Mouse (Mus musculus) embryonic fibroblast, embryonic 13.5 days (primary cell): ENCODE measurements at regions not wholly inside any gene's neighbourhood (a gene's known extent, or its start where the extent isn't known, plus 50 kb on each side); places are given as distances from the start of the nearest gene placed in this dataset.
"Not testable (repeated sequence)": the region's sequence is repeated elsewhere in the genome, so short reads cannot be mapped to it uniquely, and the experiment has no call there.

Experiments used
- H3K27ac ChIP-seq: 2 replicates; pipeline ENCODE4 v1.5.1; 2012; ENCODE audit warnings: low read length, control low read depth, inconsistent platforms; ENCODE audit not compliant: insufficient read depth
- H3K4me1 ChIP-seq: 2 replicates; pipeline ENCODE4 v1.6.1; 2011; ENCODE audit warnings: low read length; ENCODE audit not compliant: control insufficient read depth, insufficient read depth
- H3K4me3 ChIP-seq: 2 replicates; pipeline ENCODE4 v1.5.1; 2011; ENCODE audit warnings: mild to moderate bottlenecking, control low read depth, low read length; ENCODE audit not compliant: insufficient read depth
- CTCF ChIP-seq: IDR thresholded peaks from 2 replicates; pipeline ENCODE4 v1.5.1; 2011; ENCODE audit warnings: mild to moderate bottlenecking, control low read depth, low read length, moderate library complexity, borderline replicate concordance; ENCODE audit not compliant: insufficient read depth
- POLR2A ChIP-seq: IDR thresholded peaks from 2 replicates; pipeline ENCODE4 v1.6.1; 2011; ENCODE audit warnings: low read depth, mild to moderate bottlenecking, control low read depth, low read length, moderate library complexity

GRCm38 (mm10) chrX:50620909-50621308 lies 192.6 kb upstream of the Olfr1324 start:
- H3K27ac ChIP-seq = no peak overlapping the region
- TF ChIP-seq CTCF = no peak
- TF ChIP-seq POLR2A = no peak
- no peaks in the 10 kb centered on the region for H3K4me1 ChIP-seq
- no peak overlapping the region for H3K4me3 ChIP-seq

- H3K4me3 ChIP-seq = no peak overlapping the region
- TF ChIP-seq CTCF (no peak), POLR2A (no peak)
- H3K4me1 ChIP-seq = no peaks in the 10 kb centered on the region
- H3K27ac ChIP-seq = no peak overlapping the region
These were observed 191.6 kb upstream of the Olfr1324 start for GRCm38 (mm10) chrX:50619919-50620318.

GRCm38 (mm10) chrX:50618936-50619335 lies 190.6 kb upstream of the Olfr1324 start:
- no peak overlapping the region for H3K27ac ChIP-seq
- H3K4me3 ChIP-seq = no peak overlapping the region
- TF ChIP-seq CTCF (no peak), POLR2A (no peak)
- H3K4me1 ChIP-seq = no peaks in the 10 kb centered on the region

GRCm38 (mm10) chrX:50616920-50617319 lies 188.6 kb upstream of the Olfr1324 start:
- not testable (repeated sequence) for H3K4me1 ChIP-seq, H3K27ac ChIP-seq, H3K4me3 ChIP-seq

GRCm38 (mm10) chrX:50614874-50615273 lies 186.6 kb upstream of the Olfr1324 start:
- not testable (repeated sequence) for H3K4me1 ChIP-seq, H3K27ac ChIP-seq, H3K4me3 ChIP-seq

- H3K27ac ChIP-seq, H3K4me1 ChIP-seq, H3K4me3 ChIP-seq: not testable (repeated sequence)
These were observed 186.1 kb upstream of the Olfr1324 start for GRCm38 (mm10) chrX:50614367-50614766.

GRCm38 (mm10) chrX:50611765-50612591 lies 183.7 kb upstream of the Olfr1324 start:
- H3K27ac ChIP-seq = no peak overlapping the region
- no peak overlapping the region for H3K4me3 ChIP-seq
- no peak for TF ChIP-seq CTCF
- no peak for TF ChIP-seq POLR2A
- no peaks in the 10 kb centered on the region for H3K4me1 ChIP-seq

GRCm38 (mm10) chrX:50608141-50608540 lies 179.8 kb upstream of the Olfr1324 start:
- not testable (repeated sequence) for H3K27ac ChIP-seq, H3K4me3 ChIP-seq, H3K4me1 ChIP-seq

- H3K4me3 ChIP-seq = no peak overlapping the region
- no peaks in the 10 kb centered on the region for H3K4me1 ChIP-seq
- TF ChIP-seq CTCF (no peak), POLR2A (no peak)
- H3K27ac ChIP-seq = no peak overlapping the region
These were observed 179.3 kb upstream of the Olfr1324 start for GRCm38 (mm10) chrX:50607636-50608035.

GRCm38 (mm10) chrX:50605517-50605916 lies 177.2 kb upstream of the Olfr1324 start:
- H3K27ac ChIP-seq, H3K4me1 ChIP-seq, H3K4me3 ChIP-seq: not testable (repeated sequence)

GRCm38 (mm10) chrX:50604995-50605394 lies 176.7 kb upstream of the Olfr1324 start:
- H3K4me1 ChIP-seq, H3K27ac ChIP-seq, H3K4me3 ChIP-seq: not testable (repeated sequence)

GRCm38 (mm10) chrX:50602881-50603280 lies 174.6 kb upstream of the Olfr1324 start:
- not testable (repeated sequence) for H3K27ac ChIP-seq, H3K4me1 ChIP-seq, H3K4me3 ChIP-seq

- H3K4me3 ChIP-seq, H3K27ac ChIP-seq, H3K4me1 ChIP-seq: not testable (repeated sequence)
These were observed 174.2 kb upstream of the Olfr1324 start for GRCm38 (mm10) chrX:50602461-50602875.

GRCm38 (mm10) chrX:50600262-50600661 lies 172.0 kb upstream of the Olfr1324 start:
- H3K27ac ChIP-seq, H3K4me1 ChIP-seq, H3K4me3 ChIP-seq: not testable (repeated sequence)
